Mouse (Mus musculus) B cell, adult 62 days (primary cell): ENCODE measurements around the gene Smarcd3. TPM values are rescaled to one million over a fixed set of nuclear protein-coding genes. Genes with fewer than 3 reads are reported as not detected.

Source experiments
- total RNA-seq: library from RNA; stranded (reverse); gene quantifications from 4 replicates; pipeline ENCODE4 v1.2.4, GENCODE M21; 2023

The Smarcd3 gene
- total RNA-seq: not detected in 4 replicates

GRCm38 (mm10) chr5:24623986-24624821 is at the start of gene Smarcd3:
Gene Smarcd3 (minus strand): TSS chr5:24624411.

GRCm38 (mm10) chr5:24586547-24587199 is 37.5 kb downstream of the Smarcd3 start, which contains the start of gene Chpf2:
Gene Chpf2 (plus strand): TSS chr5:24586741.

GRCm38 (mm10) chr5:24577183-24577929 is 46.9 kb downstream of the Smarcd3 start, which contains the start of gene Abcf2:
Gene Abcf2 (minus strand): TSS chr5:24577467.

GRCm38 (mm10) chr5:24556709-24557108 is 67.5 kb downstream of the Smarcd3 start, which contains the start of gene 4931409K22Rik:
Gene 4931409K22Rik (minus strand): TSS chr5:24556809.

Other genes with a start within 250 kb of the Smarcd3 start
- gene Atg9b, start 232.3 kb downstream of the Smarcd3 start, total RNA-seq: not detected in 4 replicates
- 19.2 to 30.7 TPM (median 25.6 TPM) in 4 replicates for gene Abcb8, start 230.7 kb downstream of the Smarcd3 start, total RNA-seq
- gene Asic3, start 211.0 kb downstream of the Smarcd3 start, total RNA-seq: 0.34 to 0.80 TPM (median 0.49 TPM) in 3 of 4 replicates, not detected in the other
- gene Cdk5, start 200.9 kb downstream of the Smarcd3 start, total RNA-seq: 31.5 to 43.7 TPM (median 33.8 TPM) in 4 replicates
- 54.4 to 79.1 TPM (median 68.6 TPM) in 4 replicates for gene Slc4a2, start 200.6 kb downstream of the Smarcd3 start, total RNA-seq
- gene Fastk, start 179.1 kb downstream of the Smarcd3 start, total RNA-seq: 89.9 to 105 TPM (median 103 TPM) in 4 replicates
- 19.1 to 23.1 TPM (median 21.2 TPM) in 4 replicates for gene Tmub1, start 176.6 kb downstream of the Smarcd3 start, total RNA-seq
- 41.8 to 52.0 TPM (median 49.9 TPM) in 4 replicates for gene Agap3, start 172.2 kb downstream of the Smarcd3 start, total RNA-seq
- gene Gbx1, start 97.2 kb downstream of the Smarcd3 start, total RNA-seq: not detected in 4 replicates
- gene Asb10, start 83.4 kb downstream of the Smarcd3 start, total RNA-seq: not detected in 4 replicates
- not detected in 4 replicates for gene 4931409K22Rik, start 67.6 kb downstream of the Smarcd3 start, total RNA-seq
- gene Abcf2, start 46.9 kb downstream of the Smarcd3 start, total RNA-seq: 35.4 to 41.6 TPM (median 38.9 TPM) in 4 replicates
- gene Chpf2, start 37.7 kb downstream of the Smarcd3 start, total RNA-seq: 32.7 to 39.8 TPM (median 34.7 TPM) in 4 replicates
- gene Nub1, start 61.1 kb upstream of the Smarcd3 start, total RNA-seq: 90.3 to 94.0 TPM (median 92.4 TPM) in 4 replicates
- not detected in 4 replicates for gene Wdr86, start 106.3 kb upstream of the Smarcd3 start, total RNA-seq
- gene Crygn, start 133.6 kb upstream of the Smarcd3 start, total RNA-seq: not detected in 4 replicates
- 63.1 to 68.2 TPM (median 65.6 TPM) in 4 replicates for gene Rheb, start 218.2 kb upstream of the Smarcd3 start, total RNA-seq